Mouse (Mus musculus): ENCODE measurements at regions not wholly inside any gene's neighbourhood (a gene's known extent, or its start where the extent isn't known, plus 50 kb on each side); places are given as distances from the start of the nearest gene placed in this dataset.

DNA sequence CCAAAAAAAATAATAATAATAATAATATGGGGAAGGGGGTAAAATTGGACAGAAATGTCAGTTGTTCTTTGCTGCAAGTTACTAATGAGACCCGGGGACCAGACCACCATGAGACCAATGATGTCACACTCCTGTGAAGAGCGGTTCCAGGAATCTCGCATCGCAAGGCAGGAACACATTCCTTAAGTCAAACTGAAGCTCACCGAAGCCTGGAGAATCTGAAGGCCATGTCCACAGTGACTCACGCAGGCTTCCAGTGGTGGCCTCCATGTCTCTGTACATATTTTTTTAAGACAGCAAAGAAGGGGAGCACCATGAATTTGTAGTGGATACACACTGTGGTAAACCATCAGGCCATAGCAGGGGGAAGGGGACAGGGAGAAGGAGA lies 170.1 kb upstream of the Jarid2 start:
- ChIA-PET CTCF (no interaction called here), POLR2A (interaction anchor here in 3 of 4 experiments (0.7 to 1.6 kb wide), 9 partner anchors 21 to 175 kb away, joined by 3 to 5 read pairs (median 3); no protein-coding TSS in a partner anchor)

DNA sequence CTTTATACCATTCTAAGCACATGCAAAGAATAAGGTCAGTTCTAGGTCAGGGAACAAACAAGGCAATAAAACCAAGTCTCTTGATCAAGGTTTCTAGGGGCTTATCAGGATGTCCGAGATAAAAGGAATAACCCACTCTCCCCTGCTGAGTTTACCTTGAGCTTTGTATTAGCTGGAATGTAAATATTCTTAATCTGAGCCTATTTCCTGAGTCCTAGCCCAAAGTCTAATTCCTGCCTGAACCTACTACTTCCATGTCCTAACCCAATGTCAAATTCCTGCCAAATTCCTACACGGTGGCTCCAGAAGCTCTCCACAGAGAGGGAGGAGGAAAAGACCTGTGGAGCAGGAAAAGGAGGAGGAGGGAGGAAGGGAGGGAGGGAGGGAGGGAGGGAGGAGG lies 169.6 kb upstream of the Jarid2 start:
- ChIA-PET POLR2A (interaction anchor here (0.6 to 1.3 kb wide), 13 partner anchors 20 to 175 kb away, joined by 3 to 6 read pairs (median 3); no protein-coding TSS in a partner anchor), CTCF (interaction anchor here in 1 of 4 experiments (0.7 kb wide), 1 partner anchor 171 kb away, joined by 3 read pairs; no protein-coding TSS in a partner anchor)

DNA sequence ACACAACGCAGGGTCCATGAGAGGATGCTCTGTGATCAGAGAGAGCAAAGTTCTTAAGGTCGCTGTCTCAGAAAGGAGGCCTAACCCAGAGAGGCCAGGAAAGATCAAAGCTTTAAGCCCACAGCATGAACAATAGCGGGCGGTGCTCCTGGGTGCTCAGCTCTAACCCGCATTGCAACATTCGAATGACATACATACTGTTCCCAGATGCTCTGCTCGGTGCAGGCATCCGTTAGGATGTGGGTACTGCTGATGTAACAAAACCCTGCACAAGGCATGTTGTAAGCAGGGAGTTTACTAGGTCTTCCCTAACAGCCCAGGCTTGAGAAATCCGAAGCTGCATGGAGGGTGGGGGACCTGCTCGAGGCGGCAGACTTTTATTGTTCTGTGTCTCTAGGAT lies 164.6 kb upstream of the Jarid2 start:
- POLR2A ChIA-PET, result interaction anchor here (0.5 to 2.0 kb wide), 14 partner anchors 8 to 263 kb away, joined by 3 to 7 read pairs (median 3); no protein-coding TSS in a partner anchor
- CTCF ChIA-PET, result no interaction called here

DNA sequence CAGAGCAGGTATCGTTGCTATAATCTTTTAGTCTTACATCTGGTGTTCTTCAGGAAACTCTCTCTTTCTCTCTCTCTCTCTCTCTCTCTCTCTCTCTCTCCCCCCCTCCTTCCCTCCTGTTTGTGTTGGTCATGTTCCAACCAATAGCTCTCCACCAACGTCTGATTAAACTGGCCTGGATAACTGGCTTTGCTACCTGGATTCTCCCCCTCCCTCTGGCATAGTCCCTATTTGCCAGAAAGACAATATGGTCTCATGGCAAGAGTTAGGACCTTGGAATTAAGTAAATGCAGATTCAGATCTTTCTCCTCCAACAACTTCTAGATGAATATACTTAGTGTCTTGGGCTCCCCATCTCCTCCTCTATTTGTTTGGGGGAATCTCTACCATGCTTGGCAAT lies 161.6 kb upstream of the Jarid2 start:
- CTCF ChIA-PET, result interaction anchor here in 1 of 4 experiments (0.6 kb wide), 1 partner anchor 407 kb away, joined by 3 read pairs; no protein-coding TSS in a partner anchor
- POLR2A ChIA-PET, result no interaction called here

DNA sequence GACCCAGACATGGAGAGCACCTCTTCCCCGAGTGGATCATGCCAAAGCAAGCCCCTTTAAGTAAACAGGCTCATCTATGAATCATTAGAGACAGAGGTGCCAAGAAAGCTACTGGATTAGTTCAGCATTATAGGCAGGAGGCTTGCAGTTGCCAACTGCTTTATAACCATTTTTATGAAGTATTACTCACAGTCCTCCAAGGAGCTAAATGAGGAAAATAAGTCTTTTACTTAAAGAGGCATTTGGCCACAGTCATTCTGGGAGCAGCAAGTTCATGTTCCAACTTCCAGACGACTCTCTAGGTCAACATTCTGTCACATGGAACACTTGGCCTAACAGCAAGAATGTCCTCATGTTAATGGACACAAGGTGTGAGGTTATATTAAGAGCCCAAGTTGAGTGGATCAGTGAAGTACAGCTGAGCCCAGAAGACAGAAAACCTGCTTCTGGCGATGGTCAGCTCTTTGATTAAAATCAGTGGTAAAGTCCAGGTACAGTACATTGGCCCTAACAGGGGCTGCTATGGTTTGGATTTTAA lies 160.0 kb upstream of the Jarid2 start:
- ChIA-PET POLR2A (interaction anchor here in 1 of 4 experiments (1.2 kb wide), 1 partner anchor 14 kb away, joined by 4 read pairs; no protein-coding TSS in a partner anchor), CTCF (no interaction called here)

DNA sequence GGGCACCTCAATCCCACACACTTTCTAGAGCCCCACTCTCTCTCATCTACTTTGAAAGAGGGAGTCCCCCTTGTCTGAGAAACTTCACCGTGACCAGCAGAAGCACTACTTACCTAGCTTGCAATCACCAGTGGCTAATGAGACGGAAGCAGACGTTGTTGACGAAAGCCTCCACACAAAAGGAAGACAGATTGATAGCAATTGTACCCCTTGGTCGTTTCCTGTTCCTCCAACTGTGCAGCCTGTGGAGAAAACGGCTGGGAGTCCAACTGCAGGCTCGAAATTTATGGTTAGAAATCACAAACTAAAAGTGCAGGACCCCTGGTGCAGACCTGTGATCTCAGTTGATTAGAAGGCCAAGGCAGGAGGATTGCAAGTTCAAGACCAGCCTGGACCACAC lies 155.8 kb upstream of the Jarid2 start:
- ChIA-PET CTCF (no interaction called here), POLR2A (interaction anchor here in 1 of 4 experiments (0.6 to 1.4 kb wide), 2 partner anchors 9 to 165 kb away, joined by 3 read pairs; no protein-coding TSS in a partner anchor)

DNA sequence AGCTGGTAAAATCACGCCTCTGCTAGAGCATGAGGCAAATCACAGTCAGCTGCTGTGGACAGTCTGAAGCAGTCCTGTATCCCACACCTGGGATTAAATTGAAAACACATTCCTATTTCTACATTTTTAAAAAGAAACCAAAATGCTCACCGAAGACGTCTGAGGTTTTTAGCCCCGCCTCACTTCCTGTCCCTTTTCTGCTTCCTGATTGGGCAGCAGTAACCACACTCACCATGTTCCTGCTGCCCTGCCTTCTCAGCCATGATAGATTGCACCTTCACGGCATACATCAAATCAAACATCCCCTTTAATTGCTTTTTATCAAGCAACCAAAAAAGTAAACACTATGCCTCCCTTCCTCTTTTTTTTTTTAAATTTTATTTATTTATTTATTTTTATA lies 150.1 kb upstream of the Jarid2 start:
- CTCF ChIA-PET, result no interaction called here
- POLR2A ChIA-PET, result interaction anchor here in 2 of 4 experiments (1.0 to 1.4 kb wide), 2 partner anchors 20 to 141 kb away, joined by 3 read pairs; no protein-coding TSS in a partner anchor

DNA sequence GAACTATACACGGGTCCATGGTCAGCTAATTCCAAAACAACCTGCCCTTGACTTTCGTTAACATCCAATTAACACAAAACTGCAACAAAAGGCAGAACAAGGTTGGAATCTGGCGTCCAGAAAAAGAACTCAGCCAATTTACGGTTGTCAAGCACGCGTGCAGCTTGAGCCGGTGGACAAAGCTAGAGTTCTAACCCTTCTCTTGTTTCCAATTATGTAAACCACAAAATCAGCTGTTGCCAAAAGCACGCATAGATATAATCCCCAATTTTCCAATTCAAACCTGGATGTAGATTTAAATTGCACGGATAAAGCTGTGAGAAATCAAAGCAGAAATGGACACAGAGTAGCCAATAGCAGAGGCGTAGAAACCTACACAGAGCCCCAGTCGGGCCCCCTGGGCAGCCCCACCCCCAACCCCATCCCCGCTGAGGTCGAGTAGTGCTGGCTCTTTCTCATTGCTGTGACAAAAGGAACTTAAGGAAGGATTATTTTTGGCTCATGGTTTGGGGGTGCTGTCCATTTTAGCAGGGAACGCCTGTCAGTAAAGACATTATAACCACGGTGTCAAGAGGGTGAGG lies 149.0 kb upstream of the Jarid2 start:
- CTCF ChIA-PET, result no interaction called here
- POLR2A ChIA-PET, result interaction anchor here in 2 of 4 experiments (0.5 to 1.4 kb wide), 3 partner anchors 21 to 126 kb away, joined by 3 read pairs; no protein-coding TSS in a partner anchor

DNA sequence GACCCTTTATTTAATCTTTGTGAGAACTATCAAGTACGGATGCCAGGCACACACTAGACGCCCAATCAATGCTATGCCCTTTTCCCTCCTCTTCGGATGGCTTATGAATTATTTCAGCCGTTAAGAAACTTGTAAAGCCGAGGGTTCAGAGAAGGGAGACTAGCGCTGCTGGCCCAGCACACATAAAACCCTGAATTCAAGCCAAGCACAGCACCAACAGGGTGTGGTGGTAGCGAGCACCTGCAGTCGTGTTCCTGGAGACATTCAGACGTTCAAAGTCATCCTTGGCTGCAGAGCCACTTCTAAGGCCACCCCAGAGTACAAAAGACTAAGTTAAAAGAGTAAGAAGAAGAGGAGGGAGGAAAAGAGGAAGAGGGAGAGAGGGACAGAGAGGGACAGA lies 148.5 kb upstream of the Jarid2 start:
- CTCF ChIA-PET, result no interaction called here
- POLR2A ChIA-PET, result no interaction called here

DNA sequence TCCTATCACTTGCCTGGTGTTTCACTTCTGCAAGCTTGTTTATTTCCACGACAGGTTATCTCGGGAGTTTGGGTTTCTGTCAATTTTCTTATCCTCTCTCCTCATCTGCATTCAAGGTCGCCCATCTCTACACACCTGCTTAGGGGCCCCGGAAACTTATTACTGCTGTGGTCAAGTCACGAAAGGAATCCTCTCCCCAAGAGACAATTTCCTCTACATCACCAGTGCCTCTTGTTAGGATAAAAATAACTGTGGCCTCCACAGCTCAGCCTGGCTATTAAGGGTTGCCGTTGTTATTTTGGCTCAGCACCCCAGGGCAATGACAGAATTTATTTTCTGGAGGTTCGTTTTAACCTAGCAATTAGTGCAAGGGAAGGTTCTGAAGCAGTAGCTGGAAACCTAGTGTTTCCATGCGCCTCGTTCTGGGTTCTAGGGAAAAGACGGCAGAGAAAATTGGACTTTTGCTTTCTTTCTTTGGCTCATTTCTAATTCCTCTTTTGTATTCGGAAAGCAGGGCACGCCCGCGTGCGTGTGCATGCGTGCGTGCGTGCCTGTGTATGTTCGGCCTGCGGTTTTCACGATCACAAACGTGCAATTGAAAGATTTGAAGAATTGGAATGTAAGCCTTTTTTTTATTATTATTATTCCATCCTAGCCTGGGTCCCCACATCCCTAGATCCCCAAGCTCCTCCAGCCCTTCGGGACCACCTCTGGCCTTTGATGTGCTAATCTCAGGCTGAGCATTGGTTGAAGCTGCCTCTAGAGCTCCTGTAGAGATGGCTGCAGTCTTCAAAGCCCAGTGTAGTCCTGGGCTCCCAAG lies 147.1 kb upstream of the Jarid2 start:
- ChIA-PET POLR2A (interaction anchor here in 3 of 4 experiments (0.8 to 1.4 kb wide), 5 partner anchors 9 to 152 kb away, joined by 3 to 4 read pairs (median 3); no protein-coding TSS in a partner anchor), CTCF (interaction anchor here in 3 of 4 experiments (0.5 to 0.7 kb wide), 5 partner anchors 27 to 1238 kb away, joined by 3 to 4 read pairs (median 3); no protein-coding TSS in a partner anchor)

DNA sequence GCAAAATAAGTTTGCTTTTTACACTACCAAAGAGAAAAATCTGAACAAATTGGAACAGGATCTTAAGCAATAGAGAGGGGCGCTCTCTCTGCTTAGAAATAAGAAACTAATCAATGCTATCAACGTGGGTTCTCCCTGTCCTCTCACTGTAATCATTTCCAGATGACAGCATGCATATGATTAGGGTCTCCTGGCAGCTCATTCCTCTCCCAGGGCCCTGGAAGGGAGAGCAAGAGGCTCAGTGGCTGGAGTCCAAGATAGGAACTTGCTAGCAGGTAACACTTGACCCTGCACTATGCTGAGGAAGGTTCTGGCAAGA lies 146.5 kb upstream of the Jarid2 start:
- ChIA-PET POLR2A (interaction anchor here in 3 of 4 experiments (0.8 to 1.4 kb wide), 5 partner anchors 10 to 151 kb away, joined by 3 to 4 read pairs (median 3); no protein-coding TSS in a partner anchor), CTCF (interaction anchor here in 2 of 4 experiments (0.7 kb wide), 2 partner anchors 401 to 1237 kb away, joined by 3 read pairs; no protein-coding TSS in a partner anchor)

DNA sequence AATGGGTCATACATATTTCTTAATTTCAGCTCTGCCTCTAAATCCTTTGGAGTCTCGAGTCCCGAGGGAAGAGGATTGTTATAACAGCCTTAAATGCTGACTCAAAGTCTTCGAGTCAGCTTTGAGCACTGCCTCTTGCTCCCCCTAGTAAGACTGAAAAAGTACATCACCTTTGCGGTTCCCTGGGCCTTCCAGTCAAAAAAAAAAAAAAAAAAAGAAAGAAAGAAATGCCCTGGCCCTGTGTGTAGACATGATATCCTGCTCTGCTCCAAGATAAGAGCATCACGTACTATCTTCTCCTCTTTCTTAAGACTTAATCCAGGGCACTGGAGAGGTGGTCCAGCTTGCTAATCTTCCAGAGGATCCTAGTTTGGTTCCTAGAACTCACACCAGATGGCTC lies 145.7 kb upstream of the Jarid2 start:
- ChIA-PET POLR2A (interaction anchor here (0.6 to 1.3 kb wide), 13 partner anchors 13 to 924 kb away, joined by 3 to 6 read pairs (median 3); partner anchors contain the start of gene Gmpr (in 1 of the 4)), CTCF (interaction anchor here in 2 of 4 experiments (0.6 to 0.7 kb wide), 2 partner anchors 64 to 565 kb away, joined by 3 read pairs; no protein-coding TSS in a partner anchor)

DNA sequence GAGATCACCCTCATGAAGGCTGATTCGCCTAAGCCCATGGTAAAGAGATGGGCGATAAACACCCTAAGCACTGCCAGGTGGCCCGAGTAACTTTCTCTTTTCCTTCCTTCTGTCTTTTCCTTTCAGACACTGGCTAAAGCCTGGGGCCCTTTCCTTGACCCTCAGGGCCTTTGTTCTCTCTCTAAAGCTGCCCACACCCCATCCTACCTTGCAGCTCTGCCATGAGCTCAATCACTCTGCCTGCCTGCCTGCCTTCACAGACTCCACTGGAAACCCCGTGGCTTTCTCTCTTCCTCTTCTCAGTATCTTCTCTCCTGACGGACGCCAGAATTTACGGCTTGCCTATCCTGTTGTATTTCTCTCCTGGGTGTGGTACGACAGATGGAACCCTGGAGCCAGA lies 145.1 kb upstream of the Jarid2 start:
- CTCF ChIA-PET, result no interaction called here
- POLR2A ChIA-PET, result interaction anchor here in 2 of 4 experiments (0.8 to 1.3 kb wide), 8 partner anchors 8 to 923 kb away, joined by 3 to 6 read pairs (median 3); partner anchors contain the start of gene Gmpr (in 1 of the 2)

DNA sequence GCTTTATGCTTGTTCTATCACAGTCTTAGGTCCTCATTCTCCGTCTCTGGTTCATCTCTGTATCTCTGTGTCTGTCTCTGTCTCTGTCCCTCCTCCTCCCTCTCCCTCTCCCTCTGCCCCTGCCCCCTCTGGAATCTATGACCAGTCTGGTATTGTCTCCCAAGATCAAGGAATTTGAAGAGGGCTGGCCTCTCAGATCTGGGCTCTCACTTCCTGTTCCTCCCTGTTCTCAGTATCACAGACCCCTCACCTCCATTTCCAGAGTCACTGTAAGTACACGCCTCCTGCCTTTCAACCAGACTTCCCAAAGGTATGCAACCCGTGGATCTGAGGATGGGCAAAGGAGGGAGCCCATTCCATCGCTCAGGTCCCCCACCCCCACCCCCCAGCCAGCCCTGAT lies 144.7 kb upstream of the Jarid2 start:
- ChIA-PET POLR2A (interaction anchor here in 3 of 4 experiments (0.6 to 1.3 kb wide), 8 partner anchors 9 to 923 kb away, joined by 3 to 4 read pairs (median 3); partner anchors contain the start of gene Gmpr (in 1 of the 3)), CTCF (interaction anchor here in 1 of 4 experiments (0.7 kb wide), 1 partner anchor 12 kb away, joined by 4 read pairs; no protein-coding TSS in a partner anchor)

DNA sequence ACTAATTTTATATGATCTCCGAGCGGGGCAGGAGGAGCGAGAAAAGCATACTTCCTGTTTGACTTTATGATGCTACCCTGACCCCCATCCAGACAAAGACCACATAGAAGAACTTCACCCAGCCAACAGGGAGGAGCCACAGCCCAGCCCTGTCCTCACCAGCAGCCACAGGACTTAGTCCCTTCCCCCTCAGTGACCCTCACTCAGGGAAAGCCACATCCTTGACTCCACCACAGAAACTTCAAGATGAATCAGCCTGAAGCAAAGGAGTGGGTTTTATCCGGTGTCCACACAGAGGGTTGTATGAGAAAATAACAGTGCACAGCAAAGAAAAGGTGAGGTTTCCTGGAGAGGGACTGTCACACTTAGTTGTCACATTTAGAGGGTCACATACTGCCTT lies 141.4 kb upstream of the Jarid2 start:
- ChIA-PET CTCF (no interaction called here), POLR2A (interaction anchor here in 1 of 4 experiments (1.4 kb wide), 1 partner anchor 11 kb away, joined by 3 read pairs; no protein-coding TSS in a partner anchor)

DNA sequence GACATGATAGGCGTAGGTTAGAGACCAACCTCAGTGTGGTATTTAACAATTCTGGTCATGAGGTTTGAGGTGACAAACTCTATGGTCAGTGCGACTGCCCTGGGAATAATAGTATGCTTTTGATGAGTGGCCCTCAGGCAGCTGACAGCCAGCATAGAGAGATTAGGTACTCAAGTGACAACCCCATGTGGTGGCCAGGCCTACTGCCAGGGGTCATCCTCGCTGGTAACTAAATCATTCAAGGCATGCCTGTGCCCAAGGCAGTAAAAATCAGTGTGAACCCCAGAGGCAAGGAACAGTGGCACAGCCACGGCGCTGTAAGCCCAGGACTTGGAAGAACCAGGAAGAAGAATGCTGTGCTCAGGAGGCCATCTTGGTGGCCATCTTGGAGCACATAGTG lies 134.6 kb upstream of the Jarid2 start:
- ChIA-PET CTCF (no interaction called here), POLR2A (no interaction called here)

DNA sequence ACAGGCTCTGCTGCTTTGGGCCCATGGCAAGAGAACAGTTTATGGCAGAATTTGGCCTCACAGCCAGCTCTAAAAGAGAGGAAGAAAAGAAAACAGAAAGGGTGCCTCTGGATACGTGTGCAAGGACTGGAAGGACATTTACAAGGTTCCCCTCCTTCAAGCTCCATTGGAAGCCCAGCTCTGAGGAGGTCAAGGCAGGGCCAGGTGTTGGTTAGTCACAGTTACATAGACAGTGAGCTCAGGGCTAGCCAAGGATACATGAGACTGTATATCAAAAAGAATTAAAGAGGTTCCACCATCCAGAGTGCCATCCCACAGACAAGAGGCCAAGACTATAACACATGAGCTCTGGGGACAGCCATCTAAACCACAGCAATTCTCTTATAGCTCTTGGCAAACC lies 131.6 kb upstream of the Jarid2 start:
- POLR2A ChIA-PET, result interaction anchor here in 2 of 4 experiments (0.7 to 1.8 kb wide), 4 partner anchors 8 to 63 kb away, joined by 3 to 7 read pairs (median 5); no protein-coding TSS in a partner anchor
- CTCF ChIA-PET, result no interaction called here

DNA sequence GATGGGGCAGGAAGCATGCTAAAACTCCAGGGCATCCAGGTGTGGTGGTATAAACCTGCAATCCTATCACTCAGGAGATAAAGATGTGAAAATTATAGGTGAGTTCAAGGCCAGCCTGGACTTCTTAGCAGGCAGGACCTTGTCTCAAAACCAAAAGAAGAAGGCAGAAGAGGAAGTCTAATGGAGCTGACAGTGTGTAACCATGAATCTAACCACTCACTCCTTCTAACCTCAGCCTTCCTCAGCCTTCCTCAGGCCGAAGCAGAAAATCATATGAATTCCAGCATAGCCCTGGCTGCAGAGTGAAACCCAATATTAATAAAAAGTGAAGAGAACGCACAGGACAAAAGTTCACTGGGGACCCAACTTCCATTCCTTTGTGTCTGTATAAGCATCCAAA lies 128.2 kb upstream of the Jarid2 start:
- ChIA-PET POLR2A (interaction anchor here in 1 of 4 experiments (1.6 kb wide), 1 partner anchor 104 kb away, joined by 4 read pairs; no protein-coding TSS in a partner anchor), CTCF (no interaction called here)

DNA sequence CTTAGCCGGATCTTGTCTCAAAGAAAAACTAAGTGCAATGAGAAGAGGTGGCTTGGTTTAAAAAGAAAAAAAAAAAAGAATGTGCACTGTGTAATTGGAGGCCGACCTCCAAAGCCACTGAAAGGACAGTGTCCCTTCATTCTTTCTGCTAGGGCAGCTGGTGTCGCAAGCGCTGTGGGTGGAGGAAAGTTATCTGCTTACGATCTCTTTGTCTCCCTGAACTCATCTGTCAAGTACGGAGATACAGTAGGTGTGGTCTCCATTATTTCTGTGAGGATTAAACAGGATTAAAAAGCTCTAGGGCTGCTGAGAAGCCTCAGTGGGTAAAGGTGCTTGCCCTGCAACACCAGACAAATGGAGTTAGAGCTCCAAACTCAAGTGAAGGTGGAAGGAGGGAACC lies 126.6 kb upstream of the Jarid2 start:
- CTCF ChIA-PET, result interaction anchor here in 2 of 4 experiments (0.5 to 0.7 kb wide), 6 partner anchors 85 to 1911 kb away, joined by 3 to 8 read pairs (median 4); no protein-coding TSS in a partner anchor

More for the DNA sequence above, 126.6 kb upstream of the Jarid2 start:
- POLR2A ChIA-PET, result interaction anchor here in 3 of 4 experiments (0.6 to 1.6 kb wide), 10 partner anchors 10 to 988 kb away, joined by 3 to 5 read pairs (median 4); no protein-coding TSS in a partner anchor
